Mouse (Mus musculus) kidney, postnatal 0 days (tissue): ENCODE measurements around the gene Lrrc27. TPM values are rescaled to one million over a fixed set of nuclear protein-coding genes. Genes with fewer than 3 reads are reported as not detected.

Experiments
- ATAC-seq: fragments of 200-750 bp; cut with Nextera tagmentation; replicated peaks from 2 replicates; pipeline ENCODE4 v1.8.0; 2017; ENCODE audit warnings: low read depth, moderate number of reproducible peaks, moderate TSS enrichment, moderate library complexity; ENCODE audit not compliant: low FRiP score
- DNase-seq: peaks from one replicate; pipeline ENCODE4 v3.0.0-alpha.2; 2016; ENCODE audit warnings: low spot score
- H3K27ac ChIP-seq: fragments of 300-500 bp; sonication (generic); 2 replicates; pipeline ENCODE4 v1.5.1; 2014; ENCODE audit warnings: mild to moderate bottlenecking
- H3K27me3 ChIP-seq: fragments of 300-500 bp; sonication (generic); 2 replicates; pipeline ENCODE4 v1.6.1; 2014; ENCODE audit warnings: low read length, mixed read lengths; ENCODE audit not compliant: insufficient read depth
- H3K36me3 ChIP-seq: fragments of 300-500 bp; sonication (generic); 2 replicates; pipeline ENCODE4 v1.6.1; 2014; ENCODE audit warnings: low read length, mixed read lengths; ENCODE audit not compliant: insufficient read depth
- H3K4me1 ChIP-seq: fragments of 300-500 bp; sonication (generic); replicated peaks from 2 replicates; pipeline ENCODE4 v1.6.1; 2014; ENCODE audit warnings: antibody characterized with exemption, low read length, mixed read lengths; ENCODE audit not compliant: insufficient read depth
- H3K4me2 ChIP-seq: fragments of 300-500 bp; sonication (generic); 2 replicates; pipeline ENCODE4 v1.6.1; 2014; ENCODE audit warnings: mild to moderate bottlenecking, low read length, moderate library complexity, mixed read lengths
- H3K4me3 ChIP-seq: fragments of 300-500 bp; sonication (generic); replicated peaks from 2 replicates; pipeline ENCODE4 v1.5.1; 2014; ENCODE audit warnings: low read depth, low read length
- H3K9ac ChIP-seq: fragments of 300-500 bp; sonication (generic); 2 replicates; pipeline ENCODE4 v1.6.1; 2014; ENCODE audit warnings: low read depth, low read length
- H3K9me3 ChIP-seq: fragments of 300-500 bp; sonication (generic); replicated peaks from 2 replicates; pipeline ENCODE4 v1.6.1; 2016; ENCODE audit warnings: low read length, inconsistent platforms, mixed read lengths
- CTCF ChIP-seq: IDR thresholded peaks from 2 replicates; pipeline ENCODE4 v1.5.1; 2016; ENCODE audit warnings: antibody characterized with exemption, low read depth, mild to moderate bottlenecking, moderate library complexity
- WGBS: fragments of 180-500 bp; shearing (Covaris S2); extraction: QIAGEN DNeasy Blood & Tissue Kit; methylation state at CpG from one replicate; pipeline ENCODE4 v1.1.7; 2014; 5-methylcytosine and 5-hydroxymethylcytosine counted together
- polyA plus RNA-seq: library from polyadenylated mRNA; unstranded; fragments of >200 nt; fragmentation: Nextera tagmentation; extraction: Ambion mirVana; gene quantifications from 2 replicates; pipeline ENCODE4 v1.2.1, GENCODE M21; 2015

Lrrc27 gene
- polyA plus RNA-seq, 1 experiment from 2014 or later: 4.1 TPM

DNA sequence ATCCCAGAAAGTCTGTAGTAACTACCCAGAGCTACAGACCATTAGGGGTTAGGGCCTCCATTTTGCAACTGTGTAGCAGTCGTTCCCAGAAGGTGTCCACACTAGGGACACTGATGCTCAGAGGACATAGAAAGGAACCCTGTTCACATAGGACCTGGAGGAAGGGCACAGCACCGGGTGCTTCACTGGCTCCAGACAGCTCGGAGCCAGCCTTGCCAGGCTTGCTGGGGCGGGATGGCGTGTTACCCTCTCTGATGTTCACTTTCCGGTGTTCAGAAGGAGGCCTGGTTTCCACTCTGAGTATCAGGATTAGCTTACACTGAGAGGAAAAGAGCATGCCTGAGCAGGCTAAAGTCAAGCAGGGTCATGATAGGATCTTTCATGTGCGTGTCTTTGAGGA is 3.2 kb downstream of the Lrrc27 start:
- 81% methylated on average over 7 of the region's 7 CpGs for WGBS
- no peak for TF ChIP-seq CTCF
- Histone ChIP-seq H3K9ac (no peak overlapping the region), H3K9me3 (no peaks in the 10 kb centered on the region), H3K4me1 (0 out of 2 replicates have a peak, but pooled peaks cover 4% of the 10 kb centered on the region), H3K36me3 (no peaks in the 10 kb centered on the region), H3K4me3 (no peak overlapping the region), H3K27me3 (no peaks in the 10 kb centered on the region), H3K27ac (no peak overlapping the region), H3K4me2 (no peak overlapping the region)
- DNase-seq: no peak
- no peak for ATAC-seq

DNA sequence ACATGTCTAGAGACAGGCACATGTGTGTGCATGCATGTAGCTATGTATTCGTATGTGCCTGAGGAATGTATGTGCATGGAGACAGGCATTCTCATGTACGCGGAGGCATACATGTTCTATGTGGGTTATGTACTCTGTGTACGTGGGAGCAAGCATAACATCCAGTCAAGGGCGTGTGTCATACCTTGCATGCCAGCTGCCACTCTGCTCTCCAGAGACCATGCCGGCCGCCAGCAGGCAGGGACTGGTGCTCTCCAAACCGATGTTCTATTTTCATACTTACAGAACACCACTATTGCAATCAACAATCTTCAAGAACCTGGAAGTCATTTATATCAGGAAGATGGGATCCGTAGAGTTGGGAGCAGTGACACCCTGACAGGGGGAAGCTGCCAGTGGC is 3.7 kb downstream of the Lrrc27 start:
- H3K36me3 ChIP-seq: no peaks in the 10 kb centered on the region
- H3K4me1 ChIP-seq: 0 out of 2 replicates have a peak, but pooled peaks cover 4% of the 10 kb centered on the region
- no peak overlapping the region for H3K27ac ChIP-seq
- no peak overlapping the region for H3K4me2 ChIP-seq
- H3K27me3 ChIP-seq: no peaks in the 10 kb centered on the region
- no peak for DNase-seq
- H3K9ac ChIP-seq: no peak overlapping the region
- no peak overlapping the region for H3K4me3 ChIP-seq
- no peak for ATAC-seq
- 89% methylated on average over 9 of the region's 9 CpGs for WGBS
- TF ChIP-seq CTCF: no peak
- no peaks in the 10 kb centered on the region for H3K9me3 ChIP-seq

DNA sequence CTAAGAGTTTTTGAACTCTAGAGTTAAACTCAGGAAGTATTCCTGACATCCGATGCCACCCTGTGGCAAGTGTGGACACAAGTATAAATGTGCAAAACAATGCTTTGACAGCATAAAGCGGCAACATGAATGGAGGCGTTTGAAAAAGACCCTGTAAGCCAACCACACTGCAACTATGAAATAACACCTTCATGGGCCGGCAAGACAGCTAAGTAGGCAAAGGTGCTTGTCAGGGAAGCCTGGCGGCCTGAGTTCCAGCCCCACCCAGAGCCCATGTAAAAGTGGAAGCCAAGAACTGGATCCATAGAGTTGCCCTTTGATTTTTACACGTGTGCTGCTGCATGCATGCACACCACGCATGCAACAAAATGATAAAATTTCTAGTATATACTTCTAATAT is 4.3 kb downstream of the Lrrc27 start:
- Histone ChIP-seq H3K27ac (no peak overlapping the region), H3K27me3 (no peaks in the 10 kb centered on the region), H3K9ac (no peak overlapping the region), H3K4me1 (0 out of 2 replicates have a peak, but pooled peaks cover 4% of the 10 kb centered on the region), H3K9me3 (no peaks in the 10 kb centered on the region), H3K4me2 (no peak overlapping the region), H3K4me3 (no peak overlapping the region), H3K36me3 (no peaks in the 10 kb centered on the region)
- no peak for ATAC-seq
- TF ChIP-seq CTCF: no peak
- 80% methylated on average over 7 of the region's 7 CpGs for WGBS
- DNase-seq: no peak

DNA sequence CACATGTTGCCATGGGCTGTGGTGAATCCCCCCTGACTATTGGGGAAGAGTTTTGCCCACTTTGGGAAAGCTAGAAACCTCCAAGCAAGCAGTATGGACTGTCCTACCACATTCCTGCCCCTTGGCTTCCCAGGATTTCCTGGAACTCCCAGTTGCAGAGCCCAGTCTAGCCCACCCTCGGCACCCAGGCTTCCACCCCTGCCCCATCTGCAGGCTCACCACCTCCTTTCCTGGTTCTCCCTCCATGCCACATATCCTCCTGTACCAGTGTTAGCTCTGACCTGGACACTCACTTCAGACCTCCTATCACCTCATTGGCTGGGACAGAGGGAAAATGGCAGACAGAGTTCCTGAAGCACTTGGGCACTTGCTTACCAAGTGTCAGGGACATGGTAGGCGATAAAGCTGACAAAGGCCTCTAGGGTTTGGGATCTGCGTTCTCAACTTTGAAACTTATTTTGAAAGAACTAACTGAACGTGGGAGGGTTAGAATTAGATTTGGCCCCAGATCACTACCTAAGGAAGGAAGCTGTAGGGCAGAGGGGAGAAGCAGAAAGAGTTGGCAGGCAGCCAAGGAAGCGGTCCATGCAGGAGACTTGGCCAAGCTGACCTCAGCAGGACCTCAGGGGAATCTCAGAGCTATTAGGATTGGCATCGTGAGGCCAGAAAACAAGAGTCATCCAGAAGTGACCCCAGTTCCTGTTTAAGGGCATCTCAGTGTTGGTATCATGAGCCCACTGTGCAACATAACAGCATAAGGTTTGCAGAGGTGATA is 6.0 kb downstream of the Lrrc27 start:
- H3K27ac ChIP-seq: no peak overlapping the region
- H3K4me2 ChIP-seq: no peak overlapping the region
- H3K9me3 ChIP-seq: no peaks in the 10 kb centered on the region
- H3K4me3 ChIP-seq: no peak overlapping the region
- no peak for TF ChIP-seq CTCF
- H3K4me1 ChIP-seq: 0 out of 2 replicates have a peak, but pooled peaks cover 4% of the 10 kb centered on the region
- DNase-seq: peak; percentile 31
- H3K36me3 ChIP-seq: no peaks in the 10 kb centered on the region
- WGBS: 33% methylated on average over 6 of the region's 6 CpGs
- no peaks in the 10 kb centered on the region for H3K27me3 ChIP-seq
- ATAC-seq: no peak
- H3K9ac ChIP-seq: no peak overlapping the region

DNA sequence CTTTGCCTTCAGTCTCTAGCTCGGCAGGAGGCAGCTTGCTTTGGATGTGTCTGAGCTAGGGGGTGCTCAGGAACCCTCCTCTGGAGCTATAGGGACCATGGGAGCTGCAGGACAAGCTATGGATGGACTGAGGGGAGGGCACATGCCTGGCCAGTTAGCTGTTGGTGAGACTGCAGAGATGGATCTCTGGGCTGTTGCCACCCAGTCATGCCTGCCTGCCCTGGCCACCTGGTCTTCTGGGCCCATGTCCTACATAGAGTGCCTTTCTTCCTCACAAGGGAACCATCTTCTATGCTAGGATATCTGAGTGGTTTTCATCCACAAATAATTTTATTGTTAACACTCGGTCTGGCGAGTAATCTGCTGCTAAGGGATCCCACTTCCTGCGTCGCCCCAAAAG is 6.7 kb downstream of the Lrrc27 start:
- H3K36me3 ChIP-seq: no peaks in the 10 kb centered on the region
- DNase-seq: no peak
- ATAC-seq: no peak
- H3K27ac ChIP-seq: no peak overlapping the region
- H3K4me2 ChIP-seq: no peak overlapping the region
- H3K4me1 ChIP-seq: 0 out of 2 replicates have a peak, but pooled peaks cover 4% of the 10 kb centered on the region
- no peak overlapping the region for H3K9ac ChIP-seq
- no peaks in the 10 kb centered on the region for H3K27me3 ChIP-seq
- no peaks in the 10 kb centered on the region for H3K9me3 ChIP-seq
- no peak overlapping the region for H3K4me3 ChIP-seq
- no peak for TF ChIP-seq CTCF
- WGBS: 88% methylated on average over 5 of the region's 5 CpGs

DNA sequence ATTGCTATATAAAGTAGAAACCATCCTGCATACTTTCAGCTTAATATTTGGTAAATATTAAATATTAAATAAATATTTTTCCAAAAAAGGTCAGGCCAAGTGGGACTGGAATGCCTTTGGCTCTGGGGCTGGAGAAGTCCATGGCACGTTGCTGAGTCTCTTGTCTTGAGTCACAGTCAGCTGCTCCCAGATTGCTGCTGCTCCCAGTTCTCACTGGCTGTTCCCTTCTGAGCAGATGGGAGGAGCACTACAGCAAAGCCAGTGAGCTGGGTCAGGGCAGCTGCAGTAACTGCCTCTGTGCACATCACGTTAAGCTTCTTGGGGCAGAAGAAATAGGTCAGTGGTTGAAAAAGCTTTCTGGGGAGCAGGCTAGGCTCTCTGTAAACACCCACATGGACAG is 7.5 kb downstream of the Lrrc27 start:
- Histone ChIP-seq H3K4me2 (no peak overlapping the region), H3K36me3 (no peaks in the 10 kb centered on the region), H3K4me1 (0 out of 2 replicates have a peak, but pooled peaks cover 4% of the 10 kb centered on the region), H3K9me3 (no peaks in the 10 kb centered on the region), H3K27me3 (no peaks in the 10 kb centered on the region), H3K9ac (no peak overlapping the region), H3K4me3 (no peak overlapping the region), H3K27ac (no peak overlapping the region)
- 22% methylated on average over 2 of the region's 2 CpGs for WGBS
- peak; percentile 26 for DNase-seq
- ATAC-seq: no peak; the same call in 1 of the 2 replicates
- TF ChIP-seq CTCF: 0 out of 2 replicates have a peak, but pooled peaks have one; percentile 10
